Mouse (Mus musculus) lung, postnatal 4 days (tissue): Measurements from ENCODE around the gene Slc17a5.
"Not testable (repeated sequence)": the region's sequence is repeated elsewhere in the genome, so short reads cannot be mapped to it uniquely, and the experiment has no call there.

ENCODE experiments used
- DNase-seq, 2 experiments: peaks; one replicate each; pipeline ENCODE4 v3.0.0; 2021

The Slc17a5 gene

GRCm38 (mm10) chr9:78516125-78516524 lies 71.7 kb downstream of the Slc17a5 start:
- DNase-seq = no peak

GRCm38 (mm10) chr9:78514681-78515080 lies 73.2 kb downstream of the Slc17a5 start:
- DNase-seq = no peak

GRCm38 (mm10) chr9:78513776-78514500 lies 73.9 kb downstream of the Slc17a5 start:
- DNase-seq = no peak

DNA sequence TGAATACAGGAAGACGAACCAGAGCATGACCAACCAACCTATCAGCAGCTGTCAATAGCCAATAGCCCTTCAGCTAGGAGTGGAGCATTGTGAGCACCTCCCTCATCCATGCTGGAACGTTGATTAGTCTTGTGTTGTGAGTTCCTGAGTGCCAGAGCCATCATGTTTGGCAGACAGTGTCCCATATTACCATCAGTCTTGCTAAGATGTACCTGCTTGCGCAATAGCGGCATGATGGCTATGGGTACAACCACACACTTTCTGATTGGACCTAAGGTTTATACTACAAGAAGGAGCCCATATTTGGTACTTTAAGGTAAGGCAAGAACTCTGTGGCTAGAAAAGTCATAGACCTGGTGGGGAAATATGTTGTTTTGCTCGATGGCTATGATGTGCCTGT lies 76.1 kb downstream of the Slc17a5 start:
- no peak for DNase-seq

GRCm38 (mm10) chr9:78508106-78508786 lies 79.6 kb downstream of the Slc17a5 start:
- DNase-seq = no peak

- no peak for DNase-seq
These were observed 81.1 kb downstream of the Slc17a5 start for GRCm38 (mm10) chr9:78506722-78507077.

DNA sequence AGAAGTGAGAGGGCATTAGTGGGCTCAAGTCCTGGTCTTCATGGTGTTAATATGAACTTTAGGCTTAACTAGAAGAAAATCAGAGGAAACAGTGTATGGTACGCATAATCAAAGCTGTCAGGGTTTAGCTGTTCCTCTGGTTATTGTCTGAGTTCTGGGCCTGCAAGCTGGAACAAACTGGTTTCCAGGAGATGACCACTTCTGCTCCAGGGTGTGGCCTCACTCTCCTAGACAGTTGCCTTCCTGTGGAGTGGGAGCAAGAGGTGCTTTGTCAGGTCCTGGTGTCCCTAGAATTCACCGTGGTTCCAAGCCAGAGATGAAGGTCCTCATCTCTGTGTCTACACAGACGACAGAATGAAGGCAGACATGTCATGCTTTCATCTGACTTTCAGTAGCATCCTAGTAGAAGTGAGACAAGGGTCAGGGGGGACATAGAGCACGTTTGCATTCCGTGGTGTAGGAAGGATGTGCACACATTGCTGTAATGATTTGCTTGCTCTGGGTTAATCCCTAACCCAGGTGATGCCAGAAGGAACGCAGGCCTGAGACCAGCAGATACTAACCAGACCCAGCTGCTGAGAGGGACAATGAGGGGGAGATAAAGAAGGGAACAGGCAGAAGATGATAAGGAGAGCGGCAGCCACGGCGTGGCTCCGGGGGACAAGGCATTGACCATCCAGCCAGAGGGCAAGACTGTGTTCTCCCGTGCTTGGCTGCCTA lies 81.7 kb downstream of the Slc17a5 start:
- DNase-seq = no peak

DNA sequence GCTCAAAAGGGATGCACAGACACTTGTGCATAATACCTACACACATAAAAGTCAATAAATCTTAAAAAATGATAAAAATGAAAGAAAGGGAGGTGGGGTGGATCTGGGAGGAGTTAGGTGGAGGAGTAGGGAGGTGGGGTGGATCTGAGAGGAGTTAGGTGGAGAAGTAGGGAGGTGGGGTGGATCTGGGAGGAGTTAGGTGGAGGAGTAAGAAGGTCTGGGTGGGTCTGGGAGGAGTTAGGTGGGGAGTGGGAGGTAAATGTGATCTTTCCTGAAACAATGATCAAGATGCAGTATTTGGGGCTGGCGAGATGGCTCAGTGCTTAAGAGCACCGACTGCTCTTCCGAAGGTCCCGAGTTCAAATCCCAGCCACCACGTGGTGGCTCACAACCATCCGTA lies 82.6 kb downstream of the Slc17a5 start:
- no peak for DNase-seq

- DNase-seq = no peak
These were observed 83.2 kb downstream of the Slc17a5 start for GRCm38 (mm10) chr9:78504679-78505078.

- no peak for DNase-seq
These were observed 83.7 kb downstream of the Slc17a5 start for GRCm38 (mm10) chr9:78504133-78504532.

DNA sequence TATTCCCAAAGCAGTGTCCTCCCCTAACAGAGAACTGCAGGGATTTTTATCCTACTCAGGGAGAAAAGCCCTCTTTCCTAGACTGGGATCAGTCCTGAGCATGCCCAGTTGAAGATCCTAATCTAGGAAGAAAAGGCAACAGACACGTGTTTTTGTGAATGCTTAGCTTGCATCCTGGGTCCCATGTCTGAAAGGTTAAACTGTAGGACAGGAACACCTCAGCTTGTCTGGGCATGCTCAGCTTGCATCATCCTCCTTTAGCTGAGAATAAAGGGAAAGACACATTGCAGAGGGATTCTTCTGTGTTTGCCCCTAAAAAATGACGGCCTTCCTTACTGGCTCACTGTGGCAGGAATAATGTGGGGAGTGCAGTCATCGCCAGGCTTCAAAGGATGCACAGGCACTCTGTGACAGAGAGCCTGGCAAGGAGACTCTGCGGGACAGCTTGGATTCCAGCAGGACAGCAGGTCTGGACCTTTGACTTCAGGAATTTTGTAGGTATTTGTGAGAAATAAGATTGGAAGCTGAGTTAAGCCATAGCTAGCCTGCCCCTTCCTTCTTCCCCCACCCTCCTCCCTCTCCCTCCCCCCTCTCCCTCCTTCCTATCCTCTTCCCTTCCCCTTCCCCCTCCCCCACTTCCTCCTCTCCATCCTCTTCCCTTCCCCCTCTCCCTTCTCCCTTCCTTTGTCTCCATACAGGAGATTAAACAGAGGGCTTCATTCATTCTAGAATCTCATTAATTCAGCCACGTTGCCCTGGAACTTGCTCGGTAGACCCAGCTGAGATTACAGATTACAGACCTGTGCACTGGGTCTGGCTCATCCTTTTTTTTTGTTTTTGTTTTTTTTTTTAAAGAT lies 84.4 kb downstream of the Slc17a5 start:
- DNase-seq = no peak

- no peak for DNase-seq
These were observed 86.6 kb downstream of the Slc17a5 start for GRCm38 (mm10) chr9:78501284-78501683.

DNA sequence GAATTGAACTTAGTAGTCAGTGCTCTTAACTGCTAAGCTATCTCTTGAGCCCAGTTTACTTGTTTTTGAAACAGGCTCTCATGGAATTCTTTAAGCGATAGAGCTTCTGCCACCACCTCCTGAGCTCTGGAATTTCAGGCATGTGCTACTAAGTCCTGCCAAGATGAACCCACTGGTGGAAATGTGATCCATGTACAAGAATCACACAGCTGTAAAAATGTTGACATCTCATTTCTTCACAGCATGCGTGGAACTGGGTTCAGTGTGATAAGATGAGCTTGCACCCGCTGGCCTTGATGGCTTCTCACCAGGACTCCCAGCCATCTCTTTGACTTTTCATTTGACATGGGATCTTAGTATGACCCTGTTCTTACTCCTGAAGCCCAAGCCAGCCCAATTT lies 87.5 kb downstream of the Slc17a5 start:
- no peak for DNase-seq

GRCm38 (mm10) chr9:78493171-78493570 lies 94.7 kb downstream of the Slc17a5 start:
- no peak for DNase-seq

DNA sequence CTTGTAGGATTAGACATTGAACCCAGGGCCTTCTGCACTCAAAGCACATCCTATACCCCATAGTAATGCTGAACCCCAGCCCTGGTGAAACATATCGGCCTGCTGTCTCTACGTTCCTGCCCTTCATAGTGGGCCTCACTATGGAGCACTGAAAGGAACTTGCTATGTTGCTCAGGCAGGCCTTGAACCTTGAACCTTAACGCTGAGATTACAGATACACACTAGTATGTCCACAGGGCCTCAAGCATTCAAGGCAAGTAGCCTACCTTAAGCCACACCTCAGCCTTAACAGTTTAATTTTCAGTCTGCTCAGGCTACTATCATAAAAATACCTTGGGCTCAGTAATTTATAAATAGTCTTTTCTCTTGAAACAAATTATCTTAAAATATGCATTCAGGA lies 95.6 kb downstream of the Slc17a5 start:
- no peak for DNase-seq

DNA sequence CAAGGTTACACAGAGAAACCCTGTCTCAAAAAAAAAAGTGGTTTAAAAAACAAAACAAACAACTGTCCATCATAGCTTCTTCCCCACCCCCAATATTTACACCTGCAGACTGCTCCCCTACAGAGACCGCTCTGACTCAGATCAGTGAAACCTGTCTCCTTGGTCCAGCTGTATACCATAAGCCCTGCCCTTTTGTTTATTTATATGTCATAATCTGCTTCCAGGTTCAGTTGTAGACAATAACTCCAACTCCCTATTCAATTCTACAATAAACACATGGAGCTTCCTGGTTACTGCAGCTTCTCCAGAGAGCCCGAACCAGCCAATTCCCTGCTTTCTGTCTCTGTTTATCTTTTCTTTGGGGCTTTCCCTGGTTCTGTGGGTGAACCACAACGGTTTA lies 96.7 kb downstream of the Slc17a5 start:
- no peak for DNase-seq

GRCm38 (mm10) chr9:78488890-78489420 lies 98.9 kb downstream of the Slc17a5 start, which contains the start of gene Eef1a1:
TSS of gene Eef1a1 (minus strand) at chr9:78489151.
- peak; percentile 68 to 73 for DNase-seq

DNA sequence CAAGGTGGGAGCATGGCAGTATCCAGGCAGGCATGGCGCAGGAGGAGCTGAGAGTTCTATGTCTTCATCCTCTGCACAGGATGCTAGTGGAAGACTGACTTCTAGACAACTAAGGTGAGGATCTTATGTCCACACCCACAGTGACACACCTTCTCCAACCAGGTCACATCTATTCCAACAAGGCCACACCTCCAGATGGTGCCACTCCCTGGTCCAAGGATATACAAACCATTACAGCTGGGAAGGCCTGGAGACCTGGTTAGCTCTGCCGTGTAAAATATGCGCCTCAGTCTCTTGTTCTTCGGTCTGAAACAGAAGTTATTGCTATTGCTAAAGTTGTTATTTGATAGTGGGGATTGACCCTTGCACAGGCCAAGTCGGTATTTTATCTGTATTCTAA lies 99.8 kb downstream of the Slc17a5 start:
- DNase-seq = not testable (repeated sequence)
